Mouse (Mus musculus): Measurements from ENCODE around the gene Mfge8.

Gene Mfge8

DNA sequence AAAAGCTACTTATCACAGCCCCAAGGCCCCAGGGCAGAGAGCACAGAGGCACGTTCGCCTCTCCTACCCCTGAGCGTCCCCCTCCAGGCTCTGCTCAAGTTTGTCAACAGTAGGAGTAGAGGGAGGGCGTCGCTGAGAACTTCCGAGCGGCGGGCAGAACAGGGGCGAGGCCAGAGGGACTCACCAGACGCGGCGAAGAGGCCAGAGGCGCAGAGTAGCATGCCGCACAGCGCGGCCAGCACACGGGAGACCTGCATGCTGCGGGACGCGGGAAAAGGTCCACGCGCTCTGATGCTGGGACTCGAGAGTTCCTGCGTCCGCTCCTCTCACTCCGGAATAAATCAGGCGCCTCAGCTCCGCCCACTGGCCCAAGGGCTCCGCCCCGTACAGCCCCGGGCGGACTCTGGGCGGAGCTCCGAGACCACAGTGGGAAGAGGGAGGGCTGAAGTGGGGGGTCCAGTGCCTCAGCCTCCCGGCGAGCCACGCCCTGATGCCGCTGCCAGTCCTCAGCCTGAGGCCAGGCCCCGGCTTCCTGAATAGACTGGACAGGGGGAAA is at the start of gene Mfge8:
TSS of gene Mfge8 (minus strand) at position 350 of the 556 bp plus-strand sequence.
- peak; percentile 96 for DNase-seq (ENCODE audit: low read depth)

DNA sequence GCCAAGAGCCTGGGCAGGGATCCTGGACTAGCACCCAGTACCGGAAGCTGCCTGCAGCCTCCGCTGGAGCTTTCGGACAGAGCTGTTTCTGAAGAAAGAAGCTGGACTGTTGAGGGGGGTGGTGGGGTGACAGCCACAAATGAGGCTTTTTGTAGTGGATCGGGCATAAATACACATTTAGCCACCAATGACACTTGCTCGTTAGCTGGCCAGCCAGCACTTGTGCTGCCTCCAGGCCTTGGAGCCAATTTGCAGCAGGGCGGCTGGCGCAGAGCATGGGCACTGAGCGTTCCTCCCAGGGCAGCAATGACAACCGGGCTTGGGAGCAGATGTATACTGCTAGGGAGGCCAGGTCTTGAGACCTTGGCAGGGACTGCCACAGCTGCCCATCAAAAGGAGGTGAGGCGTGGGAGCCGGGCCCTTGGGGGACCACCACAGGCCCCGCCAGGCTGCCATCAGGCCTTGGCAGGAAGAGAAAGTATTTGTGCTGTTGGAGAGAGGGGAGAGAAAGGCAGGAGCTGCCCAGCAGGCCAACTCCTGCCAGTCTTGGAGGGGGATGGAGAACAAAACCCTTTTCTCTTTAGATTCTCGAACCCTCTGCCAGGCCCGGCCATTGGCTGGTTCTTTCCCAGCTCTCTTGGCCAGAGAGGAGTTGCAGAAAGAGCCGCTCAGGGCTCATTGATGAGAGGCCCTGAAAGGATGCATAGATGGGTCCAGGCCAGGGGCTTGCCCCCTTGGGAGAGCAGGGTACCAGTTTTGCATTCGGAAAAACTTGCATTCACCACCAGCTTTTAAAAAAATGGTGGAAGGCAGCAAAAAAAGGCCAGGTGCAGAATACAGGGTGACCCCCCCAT is 45.9 kb upstream of the Mfge8 start:
- no peak for DNase-seq (ENCODE audit: low read depth)

DNA sequence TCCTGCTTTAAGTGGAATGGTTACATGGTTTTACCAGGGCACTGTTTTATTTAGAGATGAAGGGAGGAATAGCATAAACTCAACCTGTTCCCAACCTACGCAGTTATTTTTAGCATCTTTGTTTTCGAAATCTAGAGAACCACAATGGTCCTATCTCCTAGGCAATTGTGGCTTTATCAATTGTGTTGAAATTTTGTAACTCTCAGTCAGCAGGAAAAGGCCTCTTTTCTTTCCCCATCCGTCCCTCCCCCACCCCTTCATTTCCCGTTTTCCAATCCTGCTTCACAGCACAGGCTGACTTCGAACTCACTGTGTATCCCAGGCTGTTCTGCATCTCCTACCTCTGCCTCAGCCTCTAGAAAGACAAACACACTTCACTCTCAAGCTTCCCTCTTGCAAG is 45.1 kb upstream of the Mfge8 start:
- no peak for DNase-seq (ENCODE audit: low read depth)

DNA sequence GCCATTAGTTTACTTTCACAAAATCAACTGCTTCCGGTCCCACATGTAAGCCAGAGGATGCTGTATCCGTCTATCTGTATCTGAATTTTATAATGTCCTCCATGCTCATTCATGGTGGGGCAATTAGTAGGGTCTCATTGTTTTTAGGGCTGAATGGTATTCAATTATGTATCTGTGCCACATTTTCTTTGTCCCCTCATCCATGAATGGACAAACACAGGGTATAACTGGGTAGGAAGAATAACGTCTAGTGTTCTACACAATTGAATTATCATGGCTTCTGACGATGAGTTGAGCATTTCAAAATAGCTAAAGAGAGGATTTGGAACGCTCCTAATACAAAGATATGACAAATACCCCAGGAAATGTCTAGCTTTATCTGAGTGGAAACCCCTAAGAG is 42.6 kb upstream of the Mfge8 start:
- no peak for DNase-seq (ENCODE audit: low read depth)

DNA sequence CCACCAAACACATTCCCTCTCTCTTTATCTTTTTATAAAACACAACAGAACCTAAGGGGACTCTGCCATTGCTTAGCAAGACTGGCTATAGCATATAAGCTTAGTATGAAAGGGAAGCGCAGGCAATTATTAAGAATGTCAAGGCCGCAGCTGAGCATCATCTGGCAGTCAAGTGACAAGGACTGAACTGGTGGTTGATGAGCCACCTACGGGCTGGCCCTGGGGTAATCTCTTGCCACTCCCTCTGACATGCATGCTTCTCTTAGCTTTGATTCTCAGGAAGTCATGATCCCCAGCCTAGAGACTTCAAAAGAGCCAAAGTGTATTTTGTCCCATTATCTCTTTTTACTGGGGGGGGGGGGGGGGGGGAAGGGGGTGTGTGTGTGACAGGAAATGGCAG is 41.7 kb upstream of the Mfge8 start:
- no peak for DNase-seq (ENCODE audit: low read depth)

DNA sequence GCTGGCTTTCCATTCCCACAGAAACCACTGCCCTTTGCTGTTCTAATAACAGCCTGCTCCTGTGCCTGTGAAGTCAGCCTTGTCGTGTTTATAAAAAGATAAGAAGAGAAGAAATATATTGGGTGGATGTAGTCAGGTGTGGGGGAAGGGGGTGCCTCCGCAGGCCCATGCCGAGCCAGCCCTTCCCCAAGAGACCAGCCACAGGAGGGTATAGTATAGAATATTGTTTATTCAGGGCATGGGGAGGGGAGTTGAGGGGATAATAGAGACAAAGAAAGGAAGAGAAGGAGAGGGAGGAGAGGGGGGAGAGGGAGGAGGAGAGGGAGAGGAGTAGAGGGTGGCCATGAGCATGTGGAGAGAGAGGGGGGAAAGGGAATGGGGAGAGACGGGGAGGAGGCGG is 40.4 kb upstream of the Mfge8 start:
- no peak for DNase-seq (ENCODE audit: low read depth)

DNA sequence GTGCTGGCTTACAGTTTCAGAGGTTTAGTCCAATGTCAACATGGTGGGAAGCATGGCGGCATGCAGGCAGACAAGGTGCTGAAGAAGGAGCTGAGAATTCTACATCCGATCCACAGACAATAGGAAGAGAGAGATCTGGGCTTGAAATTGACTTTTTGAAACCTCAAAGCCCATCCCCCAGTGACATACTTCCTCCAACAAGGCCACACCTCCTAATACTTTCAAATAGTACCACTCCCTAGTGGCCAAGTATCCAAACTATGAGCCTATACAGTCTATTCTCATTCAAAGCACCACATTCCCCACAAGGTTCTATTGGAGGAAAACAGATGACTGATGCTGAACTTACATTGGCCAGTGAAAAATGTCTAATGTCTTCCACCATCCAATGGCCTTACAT is 38.7 kb upstream of the Mfge8 start:
- no peak for DNase-seq (ENCODE audit: low read depth)

DNA sequence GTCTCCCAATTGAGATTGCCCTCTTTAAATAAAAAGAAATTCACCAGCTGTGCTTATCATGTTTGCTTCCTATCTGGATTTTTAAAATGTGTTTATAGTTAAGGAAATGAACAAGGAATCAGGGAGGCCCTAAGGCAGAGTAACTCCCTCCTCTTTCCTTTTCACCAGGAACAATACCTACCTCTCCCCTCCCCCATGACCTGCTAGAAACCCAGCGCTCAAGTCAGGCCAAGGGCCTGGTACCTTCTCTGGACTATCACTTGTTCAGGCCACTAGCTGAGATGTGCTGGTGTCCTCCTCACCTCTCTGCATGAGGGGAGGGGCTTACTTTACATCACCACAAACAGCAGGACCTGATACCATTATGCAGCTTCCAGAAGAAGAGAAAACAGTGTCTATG is 34.6 kb upstream of the Mfge8 start:
- DNase-seq (ENCODE audit: low read depth): no peak

DNA sequence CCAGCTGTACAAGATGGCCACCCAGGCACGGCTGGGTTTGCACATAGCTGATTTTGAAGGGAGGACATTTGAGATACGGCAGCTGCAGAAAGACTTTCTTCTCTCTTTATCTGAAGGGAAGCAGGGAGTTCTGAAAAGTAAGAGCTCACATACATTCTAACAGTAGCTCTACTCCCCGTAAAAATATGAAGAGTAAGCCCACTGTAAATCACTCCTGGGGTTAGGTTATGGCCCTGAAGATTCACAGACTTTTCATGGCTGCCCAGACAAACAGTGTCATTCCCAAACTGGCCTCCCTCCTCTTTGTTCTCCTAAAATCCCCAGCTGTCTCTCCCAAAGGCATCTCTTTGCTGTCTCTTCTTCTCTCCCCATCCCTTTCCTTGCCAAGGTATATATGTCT is 24.9 kb upstream of the Mfge8 start:
- DNase-seq (ENCODE audit: low read depth): no peak

DNA sequence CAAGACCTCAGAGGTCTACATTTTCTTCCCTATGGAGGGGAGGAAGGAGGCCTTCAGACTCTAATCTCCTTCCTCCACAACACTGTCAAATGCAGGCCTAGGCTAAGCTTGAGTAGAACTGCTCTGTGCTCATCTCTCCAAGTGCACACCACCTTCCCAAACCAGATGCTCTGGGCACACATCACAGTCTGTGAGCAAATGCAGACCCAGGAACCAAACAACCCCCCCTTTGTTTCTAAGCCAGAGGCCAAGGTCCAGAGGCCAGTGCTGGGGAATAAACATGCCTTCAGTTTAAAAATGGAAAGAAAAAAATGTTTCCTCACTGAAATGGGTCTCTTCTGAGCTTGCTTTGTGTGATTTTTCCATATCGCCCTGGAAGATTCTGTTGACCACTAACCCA is 22.9 kb upstream of the Mfge8 start:
- DNase-seq (ENCODE audit: low read depth): no peak

DNA sequence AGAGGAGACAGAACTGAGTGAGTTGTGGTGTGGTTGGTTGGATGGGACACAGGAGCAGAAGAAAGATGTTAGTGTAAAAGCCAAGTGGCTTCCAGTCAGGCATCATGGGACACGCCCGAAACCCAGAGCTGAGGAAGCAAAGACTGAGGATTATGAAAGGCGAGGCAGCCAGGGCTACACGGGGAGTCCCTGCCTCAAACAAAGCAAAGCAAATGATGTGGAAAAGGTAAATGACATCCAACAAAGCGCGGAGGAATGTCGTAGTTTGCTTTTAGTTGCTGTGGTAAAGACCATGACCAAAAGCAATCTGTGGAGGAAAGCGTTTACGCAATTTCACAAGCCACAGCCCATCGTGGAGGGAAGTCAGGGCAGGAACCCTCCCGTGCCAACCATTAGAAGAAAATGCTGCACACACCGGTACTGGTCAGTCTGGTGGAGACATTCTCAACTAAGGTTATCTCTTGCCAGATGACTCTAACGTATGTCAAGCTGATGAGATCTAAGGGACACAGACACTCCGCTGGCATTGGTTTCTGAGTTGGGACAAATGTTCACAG is 18.2 kb upstream of the Mfge8 start:
- no peak for DNase-seq (ENCODE audit: low read depth)

DNA sequence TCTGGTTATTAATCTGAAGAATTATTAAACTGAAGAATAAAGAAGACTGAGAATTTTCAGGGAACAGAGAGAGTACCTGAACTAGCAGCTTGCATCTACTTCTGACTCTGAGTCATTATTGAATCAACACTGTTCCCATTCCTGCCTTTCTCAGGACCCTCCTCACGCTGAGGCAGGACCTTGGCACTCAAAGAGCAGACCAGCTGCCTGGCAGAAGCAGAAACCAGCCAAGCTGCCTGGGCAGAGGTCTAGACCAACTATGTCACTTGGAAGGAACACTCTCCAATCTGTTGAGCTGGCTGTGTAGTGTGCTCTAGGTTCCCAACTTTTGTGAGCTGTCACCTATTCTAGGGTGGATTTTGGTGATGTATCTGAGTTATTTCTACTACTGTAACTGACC is 10.5 kb upstream of the Mfge8 start:
- DNase-seq (ENCODE audit: low read depth): no peak

DNA sequence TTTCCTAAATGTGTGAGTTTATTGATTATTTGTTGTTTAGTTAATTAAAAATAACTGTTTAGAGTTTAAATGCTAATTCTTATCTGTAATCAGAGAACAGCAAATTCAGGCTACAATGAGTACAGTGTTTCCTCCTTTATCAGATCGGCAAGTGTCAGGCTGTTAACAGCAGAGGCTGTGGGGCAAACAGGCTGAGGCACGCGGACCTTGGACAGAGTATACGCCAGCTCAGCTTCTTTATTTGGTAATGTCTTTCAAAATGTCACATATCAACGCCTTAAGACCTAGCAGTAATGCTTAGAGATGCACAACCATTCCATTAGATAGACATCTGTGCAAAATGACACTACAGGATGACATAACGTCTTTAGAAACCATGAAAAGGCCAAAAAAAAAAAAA is 662 bp upstream of the Mfge8 start:
- DNase-seq (ENCODE audit: low read depth): no peak

DNA sequence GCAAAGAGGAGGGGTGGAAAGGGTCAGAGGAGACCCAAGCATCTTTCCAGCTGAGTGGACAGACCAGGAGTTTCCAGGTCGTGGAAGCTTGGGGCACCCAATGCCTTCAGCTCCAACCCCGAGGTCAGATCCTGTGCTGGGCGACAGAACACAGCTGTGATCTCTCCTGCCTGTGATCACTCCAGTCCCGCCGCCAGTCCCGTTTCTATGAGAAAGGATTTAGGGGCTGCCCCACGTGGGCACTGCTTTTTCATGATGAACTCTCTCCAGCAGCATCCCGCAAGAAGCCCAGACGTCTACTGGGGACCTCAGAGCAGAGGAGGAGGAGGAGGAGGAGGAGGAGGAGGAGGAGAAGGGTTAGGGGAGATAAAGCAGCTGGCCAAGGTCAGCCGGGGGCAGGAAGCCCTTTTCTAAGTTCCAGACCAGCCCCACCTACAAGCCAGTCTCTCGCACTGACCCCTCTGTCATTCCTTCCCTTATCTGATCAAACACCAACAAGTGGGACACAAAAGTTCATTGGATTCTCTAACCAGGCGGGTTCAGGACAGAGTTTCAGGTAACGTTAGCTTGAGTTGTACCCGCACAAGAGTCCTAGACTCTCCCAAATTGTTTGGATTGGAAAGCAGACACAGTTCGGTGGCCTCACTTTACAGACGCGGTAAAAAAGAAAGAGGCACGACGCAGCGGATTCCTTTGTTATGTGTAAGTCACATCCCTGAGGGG is 768 bp downstream of the Mfge8 start:
- DNase-seq (ENCODE audit: low read depth): peak; percentile 16

DNA sequence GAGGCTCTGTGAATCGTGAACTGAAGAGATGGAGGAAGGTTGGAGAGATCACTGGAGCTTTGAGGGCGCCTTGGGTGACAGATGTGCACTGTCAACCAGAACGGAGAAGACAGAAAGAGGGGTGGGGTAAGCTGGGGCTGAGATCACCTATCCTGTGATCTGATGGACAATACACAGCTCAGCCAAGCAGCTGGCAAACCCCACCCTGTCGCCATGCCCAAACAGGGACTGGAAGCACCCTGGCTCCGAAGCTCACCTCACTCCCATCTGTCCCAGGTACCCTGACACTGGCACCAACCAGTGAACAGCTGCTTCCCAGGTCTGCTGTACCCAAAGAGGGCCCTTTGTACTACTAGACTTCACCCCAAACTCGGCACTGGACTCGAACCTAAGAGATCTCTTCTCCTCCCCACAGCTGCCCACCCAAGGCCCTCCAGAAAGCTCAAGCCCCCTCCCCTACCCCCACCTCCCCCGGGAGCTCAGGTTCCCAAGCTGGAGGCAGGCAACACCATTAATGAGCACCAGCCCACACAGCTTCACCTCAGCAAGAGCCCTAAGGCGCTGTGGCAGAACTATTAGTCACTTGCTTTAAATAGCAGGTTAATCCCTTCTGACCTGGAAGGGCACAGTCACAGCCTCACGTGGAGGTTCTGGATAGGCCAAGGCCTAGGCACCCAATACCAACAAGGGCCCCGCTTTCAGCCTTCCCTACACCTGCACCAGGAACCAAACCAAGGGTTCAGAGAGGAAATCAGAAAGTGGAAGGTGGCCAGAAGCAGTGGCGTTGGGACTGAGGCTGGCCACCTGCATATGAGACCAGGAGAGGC is 1.6 kb downstream of the Mfge8 start:
- peak; percentile 54 for DNase-seq (ENCODE audit: low read depth)

DNA sequence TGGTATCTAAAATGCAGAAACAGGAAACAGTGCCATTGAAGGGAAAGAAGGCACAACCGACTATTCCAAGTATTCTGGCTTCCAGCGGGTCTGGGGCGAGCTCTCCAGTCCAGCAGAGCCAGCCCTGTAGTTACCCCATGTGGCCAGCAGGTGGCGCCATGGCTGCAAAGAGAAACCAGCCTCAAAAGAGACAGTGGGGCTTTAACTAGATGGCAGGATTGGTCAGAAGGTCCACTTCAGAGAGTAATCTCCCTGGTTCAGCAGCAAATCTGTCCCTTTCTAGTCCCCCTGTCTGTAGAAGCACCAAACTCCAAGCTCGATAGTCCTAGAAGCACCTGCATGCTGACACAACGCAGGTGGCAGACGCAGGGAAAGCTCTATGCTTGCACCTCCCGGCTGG is 8.0 kb downstream of the Mfge8 start:
- DNase-seq (ENCODE audit: low read depth): peak; percentile 87

DNA sequence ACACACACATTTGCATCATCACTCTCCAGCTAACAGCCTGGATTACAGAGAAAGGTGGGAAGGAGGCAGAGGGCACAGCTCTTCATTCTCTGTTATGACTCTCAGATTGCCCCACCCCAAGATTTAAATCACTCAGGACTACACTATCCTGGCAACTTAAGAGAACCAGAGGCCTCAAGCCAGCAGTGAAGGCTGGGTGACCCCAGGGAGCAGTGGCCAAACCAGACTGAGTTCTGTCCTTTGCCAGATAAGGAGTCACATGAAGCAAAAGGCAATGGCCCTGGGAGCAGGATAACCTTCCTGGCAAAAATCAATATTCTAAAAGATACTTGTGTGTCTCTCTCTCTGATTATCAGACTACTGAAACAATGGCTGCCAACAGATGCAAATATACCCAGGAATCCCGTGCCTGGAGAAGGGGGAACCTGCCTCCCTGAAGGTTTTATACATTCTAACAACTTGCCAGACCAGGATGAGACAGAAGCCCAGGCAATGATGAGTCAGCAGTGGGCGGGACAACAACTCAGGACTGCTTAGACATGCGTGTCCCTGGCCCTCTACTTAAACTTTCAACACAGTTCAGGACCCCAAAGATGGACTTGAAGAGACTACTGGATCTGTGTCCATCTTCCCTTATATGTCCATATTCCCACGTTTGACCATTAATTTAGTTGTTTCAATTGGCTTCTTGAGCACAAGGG is 8.8 kb downstream of the Mfge8 start:
- peak; percentile 80 for DNase-seq (ENCODE audit: low read depth)

DNA sequence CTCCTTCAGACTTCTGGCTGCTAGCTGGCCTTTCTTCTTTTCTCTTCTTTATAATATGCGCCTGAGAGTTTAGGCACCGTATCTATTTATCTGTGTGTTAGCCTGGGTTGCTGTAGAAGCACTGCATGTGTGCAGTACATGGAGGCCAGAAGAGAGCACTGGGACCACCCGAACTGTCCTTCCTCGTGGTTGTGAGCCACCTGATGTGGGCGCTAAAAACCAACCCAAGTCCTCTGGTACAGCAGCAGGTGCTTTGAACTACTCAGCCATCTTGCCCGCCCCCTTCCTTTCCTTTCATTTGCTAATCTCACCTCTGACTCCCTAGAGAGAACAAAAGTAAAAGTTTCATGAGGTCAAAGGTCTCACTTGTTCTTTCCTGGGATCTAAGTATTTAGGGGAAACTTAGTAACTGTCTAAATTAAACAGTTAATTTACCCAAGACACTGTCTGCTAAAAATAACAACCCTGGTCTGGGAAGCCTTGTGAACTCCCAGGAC is 9.5 kb downstream of the Mfge8 start:
- DNase-seq (ENCODE audit: low read depth): no peak

DNA sequence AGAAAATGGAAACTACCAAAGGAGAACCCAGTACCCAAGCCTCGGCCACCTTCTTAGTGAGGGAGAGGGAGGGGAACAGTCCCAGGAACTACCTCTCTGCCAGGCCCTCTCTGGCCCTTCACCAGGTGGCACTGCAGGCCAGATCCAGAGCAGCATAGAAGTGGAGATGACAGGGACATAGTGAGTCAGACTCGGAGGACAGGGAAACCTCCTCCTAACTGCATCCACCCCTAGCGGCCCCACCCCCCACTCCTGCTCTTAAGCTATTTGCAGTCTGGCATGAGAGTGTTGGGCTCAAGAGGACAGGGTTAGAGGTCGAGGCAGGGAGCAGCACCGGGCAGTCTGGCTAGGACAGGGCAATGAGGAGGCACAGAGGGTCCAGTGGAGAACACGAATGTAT is 15.5 kb downstream of the Mfge8 start:
- no peak for DNase-seq (ENCODE audit: low read depth)

DNA sequence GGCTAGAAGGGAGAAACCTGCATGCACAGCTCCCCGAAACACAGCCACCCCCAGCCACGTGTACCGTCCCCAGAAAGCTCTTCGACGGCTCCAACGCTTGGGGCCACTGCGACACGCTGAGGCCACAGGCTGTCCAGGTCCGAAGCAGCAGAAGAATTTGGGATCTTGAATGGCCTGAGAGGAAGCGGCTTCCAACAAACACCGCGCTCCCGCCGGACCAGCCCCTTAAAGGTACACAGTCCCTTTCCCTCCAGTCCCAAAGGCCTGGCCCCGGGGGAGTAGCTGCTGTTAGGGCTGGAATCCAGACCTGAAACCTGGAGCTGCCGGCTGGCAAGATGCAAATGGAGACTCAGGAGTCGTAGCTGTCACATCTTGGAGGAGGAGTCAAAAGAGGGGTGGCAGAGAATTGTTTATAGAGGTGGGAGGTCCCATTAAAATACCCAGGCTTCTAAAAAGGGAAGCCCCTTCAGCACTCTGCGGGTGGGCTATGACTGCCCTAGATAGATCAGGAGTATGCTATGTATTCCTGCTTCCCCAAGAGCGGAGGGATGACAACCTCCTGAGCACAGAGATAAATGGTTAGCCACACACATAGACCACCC is 17.9 kb downstream of the Mfge8 start, which contains the start of gene Hapln3:
TSS of gene Hapln3 (minus strand) at position 176 of the 602 bp plus-strand sequence.
- no peak for DNase-seq (ENCODE audit: low read depth)

DNA sequence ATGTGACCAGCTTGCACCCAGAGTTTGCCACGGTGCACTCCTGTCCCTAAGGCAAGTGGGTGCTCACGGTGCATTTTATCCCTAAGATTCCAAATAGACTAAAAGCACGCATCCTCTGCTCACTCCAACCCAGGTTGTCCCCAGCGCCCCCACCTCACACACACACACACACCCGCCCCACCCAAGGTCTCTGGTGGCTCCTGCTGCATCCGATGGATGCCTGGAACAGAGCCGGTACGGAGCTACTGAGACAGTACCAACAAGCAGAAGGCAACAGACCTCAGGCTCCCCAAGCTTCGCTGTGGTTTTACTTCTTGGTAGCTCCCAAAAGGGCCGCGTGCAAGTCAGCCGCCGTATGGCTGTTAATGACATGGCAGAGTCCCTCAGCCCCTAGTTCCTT is 18.5 kb downstream of the Mfge8 start:
- no peak for DNase-seq (ENCODE audit: low read depth)

Measured in NIH3T3 (cell line).